Mouse (Mus musculus): ENCODE measurements around the gene Adam23. TPM values are rescaled to one million over a fixed set of nuclear protein-coding genes. Genes with fewer than 3 reads are reported as not detected.

Gene Adam23
- total and polyA plus RNA-seq, 3 experiments = not detected

DNA sequence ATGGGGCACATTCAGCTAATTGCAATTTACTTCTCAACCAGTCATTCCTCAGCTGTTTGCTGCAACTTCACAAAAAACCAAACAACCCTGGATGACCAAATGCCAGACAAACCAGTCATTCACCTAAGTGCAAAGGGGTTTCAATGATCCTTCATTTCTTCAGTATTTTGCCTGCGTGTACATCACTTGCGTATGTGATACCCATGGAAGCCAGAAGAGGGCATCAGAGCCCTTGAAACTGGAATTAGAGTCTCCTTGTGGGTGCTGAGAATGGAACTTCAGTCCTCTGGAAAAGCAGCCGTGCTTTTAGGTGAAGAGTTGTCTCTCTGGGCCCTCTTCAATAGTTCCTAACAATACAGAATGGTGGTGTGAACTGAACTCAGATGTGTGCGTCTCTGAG lies 163.9 kb downstream of the Adam23 start:
- Histone ChIP-seq H3K4me1 (ENCODE audit: control insufficient read depth in 1 of 2, insufficient read depth in 2 of 2) (no peaks in the 10 kb centered on the region), H3K4me2 (ENCODE audit: insufficient read depth, low read depth, poor library complexity, severe bottlenecking) (no peak overlapping the region), H3K4me3 (replicated peaks in 1 of 3; ENCODE audit: low read depth in 2 of 3, low read length in 2 of 3, poor library complexity in 1 of 3) (no peak overlapping the region), H3K36me3 (replicated peaks in 1 of 2; ENCODE audit: control insufficient read depth in 1 of 2, insufficient read depth in 1 of 2, low read length in 1 of 2) (no peaks in the 10 kb centered on the region), H3K9ac (ENCODE audit: insufficient read depth, low read depth) (no peak overlapping the region), H3K79me2 (replicated peaks; ENCODE audit: control insufficient read depth, extremely low read depth, insufficient read depth, poor library complexity, severe bottlenecking) (no peaks in the 10 kb centered on the region), H3K9me3 (replicated peaks; ENCODE audit: low read length) (no peaks in the 10 kb centered on the region), H3K27me3 (replicated peaks) (no peaks in the 10 kb centered on the region), H3K27ac (ENCODE audit: insufficient read depth, low read depth) (no peak overlapping the region)
- no peak for DNase-seq (ENCODE audit: extremely low read depth)
- dilution Hi-C loops (cut with MboI; ENCODE audit: extremely low pct_ligation_motif_present, extremely low pct_unique_long_range_greater_than_20kb, low sequenced_read_pairs) (no loop called here), in situ Hi-C loops (cut with MboI; ENCODE audit: low pct_ligation_motif_present, low pct_unique_long_range_greater_than_20kb, low sequenced_read_pairs) (no loop called here)
- TF ChIP-seq ZMIZ1 (IDR thresholded peaks at IDR 0.05; ENCODE audit: low read depth, low read length) (no peak), GABPA (IDR thresholded peaks at IDR 0.05; ENCODE audit: insufficient replicate concordance, low read depth, low read length) (no peak), MEF2A (IDR thresholded peaks at IDR 0.05; ENCODE audit: borderline replicate concordance, low read depth, low read length) (no peak), HCFC1 (IDR thresholded peaks at IDR 0.05; ENCODE audit: low read depth, low read length) (no peak), BHLHE40 (IDR thresholded peaks at IDR 0.05; ENCODE audit: low read depth, low read length) (no peak), CTCF (conservative IDR thresholded peaks at IDR 0.05 in 1 of 2, IDR thresholded peaks at IDR 0.05 in 1 of 2; ENCODE audit: low read depth in 2 of 2, low read length in 2 of 2) (0 out of 4 replicates have a peak, but pooled peaks of 1 of the 2 experiments have one; percentile 13), NRF1 (IDR thresholded peaks at IDR 0.05; ENCODE audit: low read depth, low read length) (no peak)

DNA sequence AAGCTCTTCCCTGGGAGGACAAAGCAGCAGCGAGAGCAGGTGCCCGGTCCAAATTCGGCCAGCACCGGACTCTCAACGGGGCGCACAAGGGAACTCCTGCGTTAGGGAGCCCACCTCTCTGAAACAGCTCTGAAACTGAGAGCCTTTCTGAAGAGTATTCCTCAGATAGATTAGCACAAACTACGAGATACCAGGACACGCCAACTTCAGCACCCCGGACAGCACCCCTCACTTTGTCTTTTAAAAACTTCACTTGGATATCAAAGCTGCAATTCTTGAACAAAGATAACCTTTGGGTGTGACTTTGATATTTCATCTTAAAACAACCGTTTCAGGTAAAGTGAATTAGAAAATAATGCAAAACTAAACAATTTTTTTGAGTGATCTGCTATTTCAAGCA lies 168.9 kb downstream of the Adam23 start:
- no peak overlapping the region for H3K27ac ChIP-seq (ENCODE audit: insufficient read depth, low read depth)
- dilution Hi-C loops (cut with MboI; ENCODE audit: extremely low pct_ligation_motif_present, extremely low pct_unique_long_range_greater_than_20kb, low sequenced_read_pairs) = no loop called here
- no peaks in the 10 kb centered on the region for H3K9me3 ChIP-seq (replicated peaks; ENCODE audit: low read length)
- in situ Hi-C loops (cut with MboI; ENCODE audit: low pct_ligation_motif_present, low pct_unique_long_range_greater_than_20kb, low sequenced_read_pairs) = no loop called here
- TF ChIP-seq MAFK (IDR thresholded peaks at IDR 0.05; ENCODE audit: insufficient replicate concordance, low read length) (no peak), TBP (conservative IDR thresholded peaks at IDR 0.05; ENCODE audit: low read depth, low read length) (no peak), PAX5 (IDR thresholded peaks at IDR 0.05; ENCODE audit: low read length) (no peak), USF2 (conservative IDR thresholded peaks at IDR 0.05; ENCODE audit: low read depth, low read length) (no peak), EP300 (IDR thresholded peaks at IDR 0.05; ENCODE audit: low read length) (no peak)
- no peaks in the 10 kb centered on the region for H3K79me2 ChIP-seq (replicated peaks; ENCODE audit: control insufficient read depth, extremely low read depth, insufficient read depth, poor library complexity, severe bottlenecking)
- DNase-seq (ENCODE audit: extremely low read depth) = peak; percentile 18
- no peaks in the 10 kb centered on the region for H3K4me1 ChIP-seq (ENCODE audit: control insufficient read depth in 1 of 2, insufficient read depth in 2 of 2)
- no peak overlapping the region for H3K9ac ChIP-seq (ENCODE audit: insufficient read depth, low read depth)
- no peaks in the 10 kb centered on the region for H3K36me3 ChIP-seq (replicated peaks in 1 of 2; ENCODE audit: control insufficient read depth in 1 of 2, insufficient read depth in 1 of 2, low read length in 1 of 2)
- H3K27me3 ChIP-seq (replicated peaks) = no peaks in the 10 kb centered on the region
- H3K4me2 ChIP-seq (ENCODE audit: insufficient read depth, low read depth, poor library complexity, severe bottlenecking) = no peak overlapping the region
- H3K4me3 ChIP-seq (replicated peaks in 1 of 3; ENCODE audit: low read depth in 2 of 3, low read length in 2 of 3, poor library complexity in 1 of 3) = no peak overlapping the region

DNA sequence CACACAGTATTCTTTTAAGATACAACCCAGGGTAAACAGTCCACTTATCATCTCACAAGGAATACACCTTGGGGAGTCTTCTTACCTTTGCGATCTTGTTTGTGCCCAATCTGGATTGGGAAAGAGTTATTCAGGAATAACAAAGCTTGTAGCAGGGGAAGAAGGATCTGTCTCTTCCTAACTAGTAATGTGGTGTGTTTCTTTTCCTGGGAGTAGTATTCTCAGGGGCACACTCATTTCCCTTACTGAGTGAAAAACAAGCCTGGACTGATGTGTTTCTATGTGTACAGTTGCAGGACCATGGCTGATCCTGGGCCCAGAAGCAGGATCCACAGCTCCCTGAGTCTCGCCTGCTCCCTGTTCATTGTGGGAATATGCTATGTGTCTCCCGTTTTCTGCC lies 170.0 kb downstream of the Adam23 start, which contains the start of gene Gm39653:
Gm39653 (plus strand) TSS at position 301 of the 400 bp plus-strand sequence.
- TF ChIP-seq NRF1 (IDR thresholded peaks at IDR 0.05; ENCODE audit: low read depth, low read length) (no peak), RCOR1 (conservative IDR thresholded peaks at IDR 0.05; ENCODE audit: low read depth, low read length) (no peak), MAZ (IDR thresholded peaks at IDR 0.05; ENCODE audit: low read depth, low read length) (no peak), ETS1 (conservative IDR thresholded peaks at IDR 0.05; ENCODE audit: low read depth, low read length) (no peak), CTCF (conservative IDR thresholded peaks at IDR 0.05 in 1 of 2, IDR thresholded peaks at IDR 0.05 in 1 of 2; ENCODE audit: low read depth in 2 of 2, low read length in 2 of 2) (no peak), MAFK (IDR thresholded peaks at IDR 0.05; ENCODE audit: insufficient replicate concordance, low read length) (no peak), ZNF384 (IDR thresholded peaks at IDR 0.05; ENCODE audit: low read depth, low read length) (no peak), RAD21 (IDR thresholded peaks at IDR 0.05; ENCODE audit: low read depth, low read length) (no peak), BHLHE40 (IDR thresholded peaks at IDR 0.05; ENCODE audit: low read depth, low read length) (no peak), NELFE (IDR thresholded peaks at IDR 0.05; ENCODE audit: low read depth, low read length) (no peak), MEF2A (IDR thresholded peaks at IDR 0.05; ENCODE audit: borderline replicate concordance, low read depth, low read length) (no peak), USF1 (IDR thresholded peaks at IDR 0.05; ENCODE audit: low read depth, low read length) (no peak), TBP (conservative IDR thresholded peaks at IDR 0.05; ENCODE audit: low read depth, low read length) (no peak), ZMIZ1 (IDR thresholded peaks at IDR 0.05; ENCODE audit: low read depth, low read length) (no peak), E2F4 (IDR thresholded peaks at IDR 0.05; ENCODE audit: insufficient replicate concordance, low read depth, low read length) (no peak), MXI1 (IDR thresholded peaks at IDR 0.05; ENCODE audit: low read depth, low read length) (no peak)
- dilution Hi-C loops (cut with MboI; ENCODE audit: extremely low pct_ligation_motif_present, extremely low pct_unique_long_range_greater_than_20kb, low sequenced_read_pairs) = no loop called here

More for the DNA sequence above, 170.0 kb downstream of the Adam23 start, which contains the start of gene Gm39653:
- DNase-seq (ENCODE audit: extremely low read depth) = no peak
- H3K4me3 ChIP-seq (replicated peaks in 1 of 3; ENCODE audit: low read depth in 2 of 3, low read length in 2 of 3, poor library complexity in 1 of 3) = no peak within 1 kb of the TSS
- no peaks in the 10 kb centered on the region for H3K36me3 ChIP-seq (replicated peaks in 1 of 2; ENCODE audit: control insufficient read depth in 1 of 2, insufficient read depth in 1 of 2, low read length in 1 of 2)
- H3K4me1 ChIP-seq (ENCODE audit: control insufficient read depth in 1 of 2, insufficient read depth in 2 of 2) = no peaks in the 10 kb centered on the region
- H3K27me3 ChIP-seq (replicated peaks) = no peaks in the 10 kb centered on the region
- no peak within 1 kb of the TSS for H3K9ac ChIP-seq (ENCODE audit: insufficient read depth, low read depth)
- H3K4me2 ChIP-seq (ENCODE audit: insufficient read depth, low read depth, poor library complexity, severe bottlenecking) = no peak within 1 kb of the TSS
- H3K9me3 ChIP-seq (replicated peaks; ENCODE audit: low read length) = no peaks in the 10 kb centered on the region
- in situ Hi-C loops (cut with MboI; ENCODE audit: low pct_ligation_motif_present, low pct_unique_long_range_greater_than_20kb, low sequenced_read_pairs) = no loop called here
- H3K79me2 ChIP-seq (replicated peaks; ENCODE audit: control insufficient read depth, extremely low read depth, insufficient read depth, poor library complexity, severe bottlenecking) = no peaks in the 10 kb centered on the region
- H3K27ac ChIP-seq (ENCODE audit: insufficient read depth, low read depth) = no peak within 1 kb of the TSS

Measured in CH12.LX (cell line).